Mouse (Mus musculus) monocyte, adult 5-6 weeks (primary cell): ENCODE results near the gene Gm43064. TPM values are rescaled to one million over a fixed set of nuclear protein-coding genes. Genes with fewer than 3 reads are reported as not detected.
"Not testable (repeated sequence)": the region's sequence is repeated elsewhere in the genome, so short reads cannot be mapped to it uniquely, and the experiment has no call there.

ENCODE experiments used
- ATAC-seq: fragments of 153-309, 156-312 bp; replicated peaks from 2 replicates; pipeline ENCODE4 v1.8.0; 2017; ENCODE audit warnings: mild to moderate bottlenecking; ENCODE audit not compliant: low TSS enrichment, insufficient number of reproducible peaks, severe bottlenecking, poor library complexity, low FRiP score
- total RNA-seq: library from RNA; stranded (forward); fragments of 200-1000, 200-491, 200-594 nt; gene quantifications from 3 replicates; pipeline ENCODE4 v1.2.3, GENCODE M21; 2017

Gm43064 gene
- total RNA-seq, 1 experiment from 2014 or later: not detected

DNA sequence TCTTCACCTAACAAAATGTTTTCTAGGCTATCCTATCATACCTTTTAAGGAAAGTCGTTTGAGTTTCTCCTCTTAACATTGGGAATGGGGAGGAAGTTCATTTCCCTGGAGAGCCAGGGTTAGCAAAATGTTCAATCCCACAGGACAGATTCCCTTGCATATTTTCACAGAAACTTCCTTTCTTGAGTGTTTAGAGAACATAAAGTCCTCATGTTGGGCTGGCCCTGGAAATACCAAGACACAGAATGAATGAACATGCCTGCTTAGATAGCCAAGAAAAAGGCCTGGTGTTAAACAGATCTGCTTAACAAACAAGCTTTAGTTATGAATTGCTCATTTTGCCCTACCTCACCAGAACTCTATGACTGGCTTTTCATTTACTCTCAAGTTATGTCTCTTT, 16.8 kb upstream of the Gm43064 start:
- ATAC-seq: no peak

DNA sequence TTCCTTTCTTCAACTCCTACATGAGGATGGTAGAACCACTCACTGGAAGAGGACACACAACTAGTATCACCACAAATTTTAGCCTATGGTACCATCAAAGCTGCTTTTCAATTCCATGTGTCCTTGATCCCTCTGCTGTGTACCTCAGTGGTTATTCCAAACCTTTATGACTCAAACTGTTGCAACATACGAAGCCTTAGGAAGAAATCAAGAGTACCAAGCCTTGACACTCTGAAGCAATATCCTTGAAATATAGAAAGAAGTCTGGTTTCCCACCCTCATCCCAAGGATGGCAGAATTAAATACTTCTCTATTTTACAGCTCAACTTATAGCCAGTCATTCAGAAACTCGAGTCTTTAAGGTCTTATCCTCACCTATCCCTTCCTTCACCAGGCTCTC, 13.0 kb upstream of the Gm43064 start:
- ATAC-seq: no peak

DNA sequence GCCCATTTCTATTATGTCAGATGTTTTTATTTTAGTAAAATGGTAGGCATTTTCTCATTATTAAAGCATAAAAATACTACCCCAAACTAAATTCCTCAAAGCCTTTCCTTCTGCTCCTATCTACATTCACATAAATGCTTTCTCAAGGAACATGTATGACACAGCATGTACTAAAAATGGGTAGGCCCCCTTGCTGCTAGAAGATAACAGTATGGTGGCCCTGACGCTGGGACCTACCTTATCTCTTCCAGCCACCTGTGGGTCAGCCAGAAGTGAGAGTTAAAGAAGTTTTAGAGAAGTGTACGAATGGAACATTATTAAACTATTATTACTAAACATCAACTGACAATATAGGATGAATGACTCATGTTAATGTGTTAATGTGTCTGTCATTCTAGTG, 9.9 kb upstream of the Gm43064 start:
- no peak for ATAC-seq

DNA sequence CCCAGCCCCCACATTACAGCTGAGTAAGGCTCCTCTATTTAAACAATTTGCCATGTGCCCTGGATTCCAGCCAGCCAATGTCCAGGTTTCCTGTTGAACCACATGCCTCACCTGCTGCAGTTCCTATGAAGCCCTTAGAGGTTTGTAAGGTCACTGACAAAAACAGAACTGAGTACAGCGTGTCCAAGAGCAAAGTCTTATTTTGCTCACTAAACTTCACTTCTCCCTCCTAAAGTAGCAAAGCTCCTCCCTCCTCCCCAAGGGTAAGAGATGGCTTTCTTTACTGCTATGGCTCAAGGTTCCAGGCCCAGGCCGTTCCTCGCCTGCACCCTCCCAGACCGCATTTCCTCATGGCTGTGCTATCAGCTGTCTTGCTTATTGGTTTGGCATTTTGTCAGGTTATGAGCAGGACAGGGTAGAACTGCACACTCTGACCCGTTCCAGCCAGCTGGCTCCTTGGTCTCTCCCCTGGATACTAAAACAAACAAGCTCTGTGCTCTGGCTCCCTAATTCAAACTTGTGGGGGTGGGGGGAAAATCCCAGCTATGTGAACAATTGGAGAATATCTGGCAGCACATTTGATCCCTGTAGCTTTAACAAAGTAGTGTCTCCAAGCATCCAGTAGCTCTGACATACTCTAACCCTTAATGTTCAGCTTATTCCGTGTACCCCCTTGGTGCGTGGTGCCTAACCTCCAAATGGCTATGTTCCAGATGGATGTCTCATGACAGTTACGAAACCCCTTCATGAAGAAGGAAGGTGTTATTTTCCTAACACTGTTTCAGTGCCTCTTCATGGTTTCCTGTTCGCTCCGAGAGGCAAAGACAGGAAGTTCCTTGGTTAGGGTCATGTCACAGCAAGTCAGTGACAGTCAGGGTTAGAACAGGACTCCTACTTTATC, 7.5 kb upstream of the Gm43064 start:
- ATAC-seq: peak; percentile 92

DNA sequence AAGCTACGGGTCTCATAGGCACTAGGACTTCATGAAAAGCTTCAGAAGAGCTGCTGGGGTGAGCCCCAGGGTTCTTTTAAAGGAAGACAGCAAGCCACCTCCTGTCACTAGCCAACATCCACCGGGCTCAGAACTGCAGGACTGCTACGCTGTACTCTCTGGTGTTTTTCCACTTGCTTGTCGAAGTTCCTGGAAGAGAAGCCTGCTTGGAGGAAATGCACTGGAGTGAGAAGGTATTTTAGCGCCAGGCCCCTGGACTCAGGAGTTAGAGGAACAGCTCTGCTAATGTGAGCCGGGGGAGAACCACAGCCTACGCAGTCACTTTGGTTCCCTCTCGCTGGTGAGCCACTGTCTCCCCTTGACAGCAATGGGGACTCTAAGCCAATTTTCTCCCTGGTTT, 6.5 kb upstream of the Gm43064 start:
- no peak for ATAC-seq

DNA sequence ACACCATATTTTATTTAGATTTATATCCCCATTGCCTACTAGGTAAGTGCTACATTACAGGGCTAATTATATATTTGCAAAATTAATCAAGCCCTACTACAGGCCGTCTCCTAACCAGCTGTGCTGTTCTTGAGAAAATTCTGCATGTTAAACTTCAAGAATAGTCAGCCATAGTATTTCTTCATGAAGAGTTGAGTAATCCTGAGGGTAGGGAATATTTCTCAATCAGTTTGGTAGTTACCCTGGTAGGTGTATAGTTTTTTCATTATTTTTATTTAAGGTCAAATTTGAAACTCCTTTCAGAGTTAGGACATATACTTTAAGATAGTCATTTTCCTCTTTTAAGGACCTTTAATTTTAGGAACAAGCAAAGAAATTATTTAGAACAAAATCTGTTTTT, 3.7 kb upstream of the Gm43064 start:
- ATAC-seq: no peak

DNA sequence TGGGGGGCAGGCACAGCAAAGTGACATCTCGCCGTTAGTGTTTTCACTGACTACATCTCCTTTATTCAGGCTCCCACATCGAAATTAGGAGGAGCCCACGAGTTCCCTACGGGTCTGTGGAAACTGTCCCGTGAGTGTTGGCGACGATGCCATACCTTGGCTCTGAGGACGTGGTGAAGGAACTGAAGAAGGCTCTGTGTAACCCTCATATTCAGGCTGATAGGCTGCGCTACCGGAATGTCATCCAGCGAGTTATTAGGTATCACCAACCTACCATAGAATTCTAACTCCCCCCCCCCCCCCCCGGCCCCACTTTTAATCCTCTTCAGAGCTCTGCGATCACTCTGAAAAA, 402 bp downstream of the Gm43064 start:
- peak; percentile 47 for ATAC-seq

DNA sequence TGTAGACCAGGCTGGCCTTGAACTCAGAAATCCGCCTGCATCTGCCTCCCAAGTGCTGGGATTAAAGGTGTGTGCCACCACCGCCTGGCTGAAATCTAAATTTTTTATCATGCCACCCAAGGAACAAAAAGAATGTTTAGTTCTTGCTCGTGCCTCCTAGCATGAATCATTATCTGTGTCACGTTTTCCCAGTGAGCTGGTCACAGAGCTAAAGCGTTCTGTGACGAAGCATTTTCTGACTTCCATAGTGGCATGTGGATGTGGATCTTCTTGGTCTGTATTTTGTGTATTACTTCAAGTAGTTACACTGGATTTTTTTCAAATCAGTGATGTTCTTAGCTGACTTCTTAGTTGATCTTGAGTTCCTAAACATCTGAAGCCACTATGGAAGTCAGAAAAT, 1.6 kb downstream of the Gm43064 start:
- no peak for ATAC-seq

DNA sequence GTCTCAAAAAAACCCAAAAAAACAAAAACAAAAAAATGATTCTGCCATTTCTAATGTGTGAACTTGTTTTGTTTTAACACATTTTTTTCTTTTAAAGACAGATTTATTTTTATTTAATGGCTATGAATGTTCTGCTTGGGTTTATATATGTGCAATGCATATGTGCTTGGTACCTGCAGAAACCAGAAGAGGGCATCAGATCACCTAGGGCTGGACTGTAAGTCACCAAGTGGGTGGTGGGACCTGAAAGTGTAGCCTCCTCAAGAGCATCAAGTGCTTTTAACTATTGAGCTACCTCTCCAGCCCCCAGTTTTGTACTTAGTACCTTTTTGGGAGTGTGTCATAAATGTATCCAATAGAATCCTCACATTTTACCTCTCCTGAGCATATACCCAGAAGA, 18.2 kb downstream of the Gm43064 start:
- ATAC-seq: no peak

DNA sequence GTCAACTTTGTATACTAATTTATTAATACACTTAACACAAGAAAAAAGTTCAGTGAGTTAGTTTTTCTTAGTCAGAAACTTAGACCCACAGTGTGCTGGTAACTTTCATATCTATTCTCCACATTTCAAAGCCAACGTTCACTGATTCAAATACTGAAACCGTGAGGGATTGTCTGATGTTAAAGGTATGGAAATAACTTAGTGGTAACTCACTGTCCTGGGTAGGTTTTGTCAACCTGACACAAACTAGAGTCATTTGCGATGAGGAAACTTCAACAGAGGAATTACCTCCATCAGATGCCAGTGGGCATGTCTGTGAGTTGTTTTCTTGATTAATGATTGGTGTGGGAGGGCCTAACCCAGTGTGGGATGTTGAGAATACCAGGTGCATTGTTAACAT, 19.7 kb downstream of the Gm43064 start:
- no peak for ATAC-seq

DNA sequence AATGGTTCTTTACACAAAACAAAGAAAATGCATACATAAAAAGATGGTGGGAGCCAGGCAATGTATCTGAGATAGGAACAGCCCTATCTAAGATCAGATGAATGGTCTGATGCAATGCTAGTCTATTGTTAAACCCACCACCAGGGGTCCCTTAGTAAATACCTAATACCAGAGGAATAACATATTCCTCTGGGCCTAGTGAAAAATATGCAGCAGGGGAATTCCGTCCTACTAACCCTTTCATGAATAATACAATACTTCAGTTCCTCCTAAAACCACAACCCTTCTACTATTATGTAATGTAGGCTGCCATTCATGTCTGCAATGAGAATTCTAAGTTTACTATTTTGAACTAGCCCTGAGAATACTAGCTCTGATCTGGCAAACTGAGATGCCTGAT, 21.3 kb downstream of the Gm43064 start:
- not testable (repeated sequence) for ATAC-seq

DNA sequence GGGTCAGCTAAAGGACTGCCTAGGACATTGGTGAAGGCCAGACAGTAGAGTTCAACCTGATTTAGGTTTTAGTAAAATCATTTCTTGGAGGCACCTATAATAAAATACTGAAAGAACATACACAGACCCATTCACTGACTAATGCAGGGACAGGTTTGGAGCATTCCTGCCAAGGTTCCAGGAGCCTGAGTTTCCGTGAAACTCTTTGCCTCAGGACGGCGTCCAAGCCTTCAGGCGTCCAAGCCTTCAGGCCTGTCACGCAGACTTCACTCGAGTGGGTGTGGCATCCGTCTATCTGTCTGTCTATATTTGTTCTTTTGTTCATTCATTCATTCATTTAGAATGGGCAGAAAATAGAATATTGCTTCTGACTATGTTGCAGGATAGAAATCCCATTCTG, 21.8 kb downstream of the Gm43064 start:
- ATAC-seq: no peak

DNA sequence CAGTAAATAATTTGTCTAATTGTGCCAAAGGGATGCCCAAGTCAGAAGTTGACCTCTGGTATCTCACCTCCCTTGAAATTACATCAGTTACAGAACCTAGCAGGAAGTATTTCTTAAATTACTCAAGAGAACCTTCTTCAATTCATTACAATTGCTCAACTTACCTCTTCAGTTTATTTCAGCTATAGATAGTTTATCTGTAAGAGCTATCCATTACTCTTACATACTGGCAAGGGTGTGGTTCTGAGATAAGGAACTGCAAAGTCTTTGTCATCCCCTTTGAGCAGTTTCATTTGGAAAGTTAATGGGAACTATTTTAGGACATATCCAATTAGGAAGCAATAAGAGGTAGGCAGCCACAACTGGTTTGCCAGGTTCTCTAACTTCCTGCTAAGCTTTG, 23.1 kb downstream of the Gm43064 start, which contains the start of gene Bcl2l15:
Gene Bcl2l15 (plus strand): TSS at position 176 of the 400 bp plus-strand sequence.
- ATAC-seq: no peak

DNA sequence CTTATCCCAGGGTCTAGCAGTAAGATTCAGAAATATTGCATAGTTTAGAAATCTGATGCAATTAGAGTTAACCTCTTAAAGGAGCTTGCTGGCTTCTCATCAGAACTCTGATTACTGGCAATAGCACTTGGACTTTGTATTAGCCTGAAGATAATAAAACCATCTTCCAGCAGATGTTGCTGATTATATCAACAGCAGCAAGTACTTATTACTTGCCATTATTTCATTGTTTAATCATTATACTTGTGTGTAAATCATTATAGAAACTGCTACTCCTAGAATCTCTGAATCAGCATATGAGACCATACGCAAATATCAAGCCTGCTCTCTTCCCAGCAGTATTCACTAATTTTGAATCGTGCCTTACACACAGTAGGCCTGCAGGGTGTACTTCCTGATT, 24.6 kb downstream of the Gm43064 start:
- no peak for ATAC-seq

DNA sequence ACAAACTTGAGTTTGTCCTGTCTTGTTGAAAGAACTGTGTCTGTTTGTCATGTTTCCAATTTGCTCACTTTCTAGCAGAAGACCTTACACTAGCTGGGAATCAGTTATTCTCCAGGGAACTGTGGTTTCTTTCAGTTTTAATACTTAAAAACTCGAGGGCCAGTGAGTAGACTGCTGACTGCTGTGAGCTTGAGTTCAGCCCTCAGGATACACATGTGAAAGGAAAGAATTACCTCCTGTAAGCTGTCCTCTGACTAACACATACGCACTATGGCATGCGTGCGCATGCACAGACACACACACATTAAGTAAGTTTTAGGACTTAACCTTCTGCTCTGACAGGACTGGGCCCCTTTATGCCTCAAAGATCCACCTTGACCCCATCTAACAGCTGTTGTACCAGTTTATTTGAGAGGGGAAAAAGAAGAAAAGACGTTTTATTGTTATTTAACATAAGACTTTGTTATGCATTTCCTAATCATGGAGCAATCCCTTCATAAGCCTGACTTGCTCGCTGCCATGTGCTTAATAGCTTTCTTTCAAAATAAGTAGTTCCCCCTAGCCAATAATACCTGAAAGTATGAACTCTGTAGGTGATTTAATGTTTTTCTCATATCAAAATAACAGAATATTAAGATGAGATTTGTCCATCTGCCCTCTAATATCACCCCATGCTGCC, 26.0 kb downstream of the Gm43064 start:
- no peak for ATAC-seq

DNA sequence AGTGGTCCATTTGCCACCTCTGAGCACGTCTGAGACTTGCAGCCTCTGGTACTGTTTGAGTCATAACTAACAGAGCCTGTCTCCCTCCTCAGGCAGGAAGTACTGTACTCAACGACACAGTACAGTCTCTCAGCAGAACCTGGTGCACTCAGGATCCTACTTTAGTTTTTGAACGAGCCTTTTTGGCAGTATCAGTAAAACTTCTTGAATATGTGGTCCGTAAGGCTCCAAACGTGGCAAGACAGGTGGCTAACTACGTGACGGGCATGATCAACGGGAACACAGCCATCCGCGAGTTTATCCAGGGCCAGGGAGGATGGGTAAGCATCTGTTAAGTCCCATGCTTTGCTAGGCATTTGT, 26.6 kb downstream of the Gm43064 start:
- no peak for ATAC-seq

DNA sequence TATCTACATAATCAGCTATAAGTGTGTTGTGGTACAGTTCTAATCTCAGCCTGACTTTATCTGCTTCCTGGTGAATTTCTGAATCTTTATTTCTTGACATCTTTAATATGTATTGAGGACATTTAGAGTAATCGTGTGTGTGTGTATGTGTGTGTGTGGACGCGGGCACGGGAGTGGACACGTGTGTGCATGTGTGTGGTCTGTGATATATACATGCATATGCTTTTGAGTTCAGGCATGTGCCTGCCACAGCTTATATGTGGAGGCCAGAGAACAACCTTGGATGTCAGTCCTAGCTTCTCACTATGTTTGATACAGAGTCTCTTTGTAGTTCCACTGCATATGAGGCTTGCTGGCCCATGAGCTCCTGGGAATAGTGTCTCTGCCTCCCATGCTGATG, 27.1 kb downstream of the Gm43064 start:
- ATAC-seq: no peak

DNA sequence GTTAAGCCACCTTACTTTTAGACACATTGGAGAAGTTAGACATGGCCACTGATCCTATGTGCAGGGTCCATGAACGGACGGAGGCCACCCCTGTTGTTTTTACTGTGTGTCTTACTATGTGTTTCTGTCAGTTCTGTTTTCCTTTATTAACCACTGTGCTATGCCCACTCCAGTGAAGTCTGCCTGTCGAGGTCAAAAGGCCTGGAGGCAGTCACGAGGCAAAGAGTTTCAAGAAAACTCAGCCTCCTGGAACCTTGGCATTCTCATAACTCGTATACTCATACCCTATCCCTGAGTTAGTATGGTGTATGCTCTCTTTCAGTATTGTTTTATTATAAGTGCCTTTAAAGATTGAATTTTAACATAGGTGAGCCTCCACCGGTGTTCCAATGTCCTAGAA, 30.3 kb downstream of the Gm43064 start:
- no peak for ATAC-seq

DNA sequence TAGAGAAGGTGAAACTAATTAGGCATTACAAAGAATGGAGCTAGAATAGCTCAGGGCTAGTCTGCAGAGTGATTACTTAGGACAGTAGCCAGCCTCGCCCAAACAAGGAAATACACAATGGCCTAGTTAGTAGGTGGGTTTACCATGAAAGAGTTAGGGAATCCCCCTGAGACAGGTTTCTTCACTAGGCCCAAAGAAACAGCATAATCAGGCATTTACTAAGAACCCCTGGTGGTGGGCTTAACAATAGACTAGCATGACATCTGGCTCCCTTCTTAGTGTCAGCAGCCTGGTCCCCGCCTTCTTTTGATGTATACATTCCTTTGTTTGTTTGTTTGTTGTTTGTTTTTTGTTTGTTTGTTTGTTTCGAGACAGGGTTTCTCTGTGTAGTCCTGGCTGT, 30.8 kb downstream of the Gm43064 start:
- ATAC-seq: not testable (repeated sequence)

DNA sequence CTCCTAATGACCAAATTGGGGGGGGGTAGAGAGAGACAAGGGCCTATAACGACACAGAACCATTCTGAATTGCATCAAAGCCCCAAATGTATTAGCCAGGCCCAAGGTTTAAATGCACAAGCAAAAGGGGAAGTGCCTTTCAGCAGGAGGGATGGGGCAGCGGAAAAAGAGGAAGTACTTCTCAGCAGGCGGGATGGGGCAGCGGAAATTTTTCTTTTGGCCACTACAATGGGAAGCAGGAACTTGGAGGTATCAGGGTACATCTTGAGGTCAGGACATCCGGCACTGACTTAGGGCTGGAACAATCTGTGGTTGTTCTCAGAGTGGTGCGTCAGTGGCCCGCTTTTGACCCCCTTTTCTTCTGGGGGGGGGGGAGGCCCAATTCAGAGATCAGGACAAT, 31.6 kb downstream of the Gm43064 start:
- ATAC-seq: not testable (repeated sequence)
